Mouse (Mus musculus): ENCODE results near the gene Cct3. TPM values are rescaled to one million over a fixed set of nuclear protein-coding genes. Genes with fewer than 3 reads are reported as not detected.
"Not testable (repeated sequence)": the region's sequence is repeated elsewhere in the genome, so short reads cannot be mapped to it uniquely, and the experiment has no call there.

Cct3 gene
- total RNA-seq, 1 experiment, result 920 TPM

GRCm38 (mm10) chr3:88254268-88254926 lies 42.5 kb upstream of the Cct3 start, which contains the start of gene Rhbg:
Rhbg (minus strand) TSS chr3:88254709.
- no peaks in the 10 kb centered on the region for H3K9me3 ChIP-seq (ENCODE audit: control insufficient read depth, insufficient read depth, low read depth, low read length)
- in situ Hi-C loops (cut with MboI; ENCODE audit: low sequenced_read_pairs in 2 of 2, unreplicated experiment in 2 of 2), result no loop called here
- no peak for DNase-seq (ENCODE audit: low read depth, low spot score)
- H3K9ac ChIP-seq (ENCODE audit: insufficient read depth, low read depth, low read length, poor library complexity, severe bottlenecking), result peak within 1 kb of the TSS; percentile 70
- peaks cover 0 to 2% of the 10 kb centered on the region in 2 experiments; a peak in 1 of 4 replicates for H3K4me1 ChIP-seq (ENCODE audit: control insufficient read depth in 2 of 2, insufficient read depth in 2 of 2, low read length in 2 of 2, poor library complexity in 1 of 2)
- TF ChIP-seq ZC3H11A (IDR thresholded peaks at IDR 0.05; ENCODE audit: borderline replicate concordance, low read depth, low read length) (no peak), CHD2 (IDR thresholded peaks at IDR 0.05; ENCODE audit: low read depth, low read length) (no peak), MAFK (IDR thresholded peaks at IDR 0.05; ENCODE audit: insufficient read depth, low read depth, low read length) (no peak), HCFC1 (IDR thresholded peaks at IDR 0.05; ENCODE audit: borderline replicate concordance, insufficient read depth, low read length) (no peak), ZNF384 (IDR thresholded peaks at IDR 0.05; ENCODE audit: low read depth, low read length) (no peak)
- H3K4me3 ChIP-seq (ENCODE audit: insufficient read depth in 1 of 2, low read depth in 1 of 2, low read length in 2 of 2, poor library complexity in 1 of 2, severe bottlenecking in 1 of 2), result peak within 1 kb of the TSS; percentile 75 to 76
- no peaks in the 10 kb centered on the region for H3K36me3 ChIP-seq (ENCODE audit: control insufficient read depth, insufficient read depth, low read length, poor library complexity, severe bottlenecking)
- H3K27ac ChIP-seq (ENCODE audit: insufficient read depth, low read depth, low read length, poor library complexity, severe bottlenecking), result no peak within 1 kb of the TSS

GRCm38 (mm10) chr3:88255950-88256349 lies 41.0 kb upstream of the Cct3 start:
- Histone ChIP-seq H3K9ac (ENCODE audit: insufficient read depth, low read depth, low read length, poor library complexity, severe bottlenecking) (no peak overlapping the region), H3K36me3 (ENCODE audit: control insufficient read depth, insufficient read depth, low read length, poor library complexity, severe bottlenecking) (no peaks in the 10 kb centered on the region), H3K9me3 (ENCODE audit: control insufficient read depth, insufficient read depth, low read depth, low read length) (no peaks in the 10 kb centered on the region), H3K4me1 (ENCODE audit: control insufficient read depth in 2 of 2, insufficient read depth in 2 of 2, low read length in 2 of 2, poor library complexity in 1 of 2) (peaks cover 0 to 2% of the 10 kb centered on the region in 2 experiments; a peak in 1 of 4 replicates), H3K4me3 (ENCODE audit: insufficient read depth in 1 of 2, low read depth in 1 of 2, low read length in 2 of 2, poor library complexity in 1 of 2, severe bottlenecking in 1 of 2) (no peak overlapping the region), H3K27ac (ENCODE audit: insufficient read depth, low read depth, low read length, poor library complexity, severe bottlenecking) (no peak overlapping the region)
- TF ChIP-seq HCFC1 (IDR thresholded peaks at IDR 0.05; ENCODE audit: borderline replicate concordance, insufficient read depth, low read length) (no peak), CHD2 (IDR thresholded peaks at IDR 0.05; ENCODE audit: low read depth, low read length) (no peak), MAFK (IDR thresholded peaks at IDR 0.05; ENCODE audit: insufficient read depth, low read depth, low read length) (no peak), ZNF384 (IDR thresholded peaks at IDR 0.05; ENCODE audit: low read depth, low read length) (no peak), ZC3H11A (IDR thresholded peaks at IDR 0.05; ENCODE audit: borderline replicate concordance, low read depth, low read length) (no peak)
- in situ Hi-C loops (cut with MboI; ENCODE audit: low sequenced_read_pairs in 2 of 2, unreplicated experiment in 2 of 2), result no loop called here
- DNase-seq (ENCODE audit: low read depth, low spot score), result no peak

- H3K4me1 ChIP-seq (ENCODE audit: control insufficient read depth in 2 of 2, insufficient read depth in 2 of 2, low read length in 2 of 2, poor library complexity in 1 of 2), result peaks cover 2 to 5% of the 10 kb centered on the region in 2 experiments; a peak in 2 of 4 replicates
- in situ Hi-C loops (cut with MboI; ENCODE audit: low sequenced_read_pairs in 2 of 2, unreplicated experiment in 2 of 2), result no loop called here
- no peak overlapping the region for H3K9ac ChIP-seq (ENCODE audit: insufficient read depth, low read depth, low read length, poor library complexity, severe bottlenecking)
- DNase-seq (ENCODE audit: low read depth, low spot score), result no peak
- no peak overlapping the region for H3K4me3 ChIP-seq (ENCODE audit: insufficient read depth in 1 of 2, low read depth in 1 of 2, low read length in 2 of 2, poor library complexity in 1 of 2, severe bottlenecking in 1 of 2)
- no peaks in the 10 kb centered on the region for H3K9me3 ChIP-seq (ENCODE audit: control insufficient read depth, insufficient read depth, low read depth, low read length)
- no peak overlapping the region for H3K27ac ChIP-seq (ENCODE audit: insufficient read depth, low read depth, low read length, poor library complexity, severe bottlenecking)
- H3K36me3 ChIP-seq (ENCODE audit: control insufficient read depth, insufficient read depth, low read length, poor library complexity, severe bottlenecking), result no peaks in the 10 kb centered on the region
- TF ChIP-seq HCFC1 (IDR thresholded peaks at IDR 0.05; ENCODE audit: borderline replicate concordance, insufficient read depth, low read length) (no peak), MAFK (IDR thresholded peaks at IDR 0.05; ENCODE audit: insufficient read depth, low read depth, low read length) (no peak), ZNF384 (IDR thresholded peaks at IDR 0.05; ENCODE audit: low read depth, low read length) (no peak), CHD2 (IDR thresholded peaks at IDR 0.05; ENCODE audit: low read depth, low read length) (no peak), ZC3H11A (IDR thresholded peaks at IDR 0.05; ENCODE audit: borderline replicate concordance, low read depth, low read length) (no peak)
Measured at GRCm38 (mm10) chr3:88256382-88256781, 40.5 kb upstream of the Cct3 start.

- in situ Hi-C loops (cut with MboI; ENCODE audit: low sequenced_read_pairs in 2 of 2, unreplicated experiment in 2 of 2), result no loop called here
Measured at GRCm38 (mm10) chr3:88262346-88262745, 34.6 kb upstream of the Cct3 start.

GRCm38 (mm10) chr3:88268014-88268413 lies 28.9 kb upstream of the Cct3 start:
- in situ Hi-C loops (cut with MboI; ENCODE audit: low sequenced_read_pairs in 2 of 2, unreplicated experiment in 2 of 2); H3K9ac ChIP-seq (ENCODE audit: insufficient read depth, low read depth, low read length, poor library complexity, severe bottlenecking); H3K4me3 ChIP-seq (ENCODE audit: insufficient read depth in 1 of 2, low read depth in 1 of 2, low read length in 2 of 2, poor library complexity in 1 of 2, severe bottlenecking in 1 of 2); H3K9me3 ChIP-seq (ENCODE audit: control insufficient read depth, insufficient read depth, low read depth, low read length); H3K4me1 ChIP-seq (ENCODE audit: control insufficient read depth in 2 of 2, insufficient read depth in 2 of 2, low read length in 2 of 2, poor library complexity in 1 of 2); DNase-seq (ENCODE audit: low read depth, low spot score); H3K36me3 ChIP-seq (ENCODE audit: control insufficient read depth, insufficient read depth, low read length, poor library complexity, severe bottlenecking); H3K27ac ChIP-seq (ENCODE audit: insufficient read depth, low read depth, low read length, poor library complexity, severe bottlenecking): not testable (repeated sequence)

More at GRCm38 (mm10) chr3:88262346-88262745, 34.6 kb upstream of the Cct3 start:
- Histone ChIP-seq H3K9me3 (ENCODE audit: control insufficient read depth, insufficient read depth, low read depth, low read length) (no peaks in the 10 kb centered on the region), H3K27ac (ENCODE audit: insufficient read depth, low read depth, low read length, poor library complexity, severe bottlenecking) (no peak overlapping the region), H3K4me3 (ENCODE audit: insufficient read depth in 1 of 2, low read depth in 1 of 2, low read length in 2 of 2, poor library complexity in 1 of 2, severe bottlenecking in 1 of 2) (no peak overlapping the region), H3K4me1 (ENCODE audit: control insufficient read depth in 2 of 2, insufficient read depth in 2 of 2, low read length in 2 of 2, poor library complexity in 1 of 2) (peaks cover 2 to 5% of the 10 kb centered on the region in 2 experiments; a peak in 2 of 4 replicates), H3K9ac (ENCODE audit: insufficient read depth, low read depth, low read length, poor library complexity, severe bottlenecking) (no peak overlapping the region), H3K36me3 (ENCODE audit: control insufficient read depth, insufficient read depth, low read length, poor library complexity, severe bottlenecking) (no peaks in the 10 kb centered on the region)
- no peak for DNase-seq (ENCODE audit: low read depth, low spot score)
- TF ChIP-seq HCFC1 (IDR thresholded peaks at IDR 0.05; ENCODE audit: borderline replicate concordance, insufficient read depth, low read length), result no peak
- no peak for TF ChIP-seq CHD2 (IDR thresholded peaks at IDR 0.05; ENCODE audit: low read depth, low read length)
- no peak for TF ChIP-seq ZC3H11A (IDR thresholded peaks at IDR 0.05; ENCODE audit: borderline replicate concordance, low read depth, low read length)
- no peak for TF ChIP-seq ZNF384 (IDR thresholded peaks at IDR 0.05; ENCODE audit: low read depth, low read length)
- no peak for TF ChIP-seq MAFK (IDR thresholded peaks at IDR 0.05; ENCODE audit: insufficient read depth, low read depth, low read length)

Data from ES-E14 (cell line).